Mouse (Mus musculus) brain, embryonic 14.5 days (tissue): ENCODE results near the gene Sncg. TPM values are rescaled to one million over a fixed set of nuclear protein-coding genes. Genes with fewer than 3 reads are reported as not detected.
A peak's percentile ranks its signal among the peaks of the same experiment; 100 is the strongest.
"Not testable (repeated sequence)": the region's sequence is repeated elsewhere in the genome, so short reads cannot be mapped to it uniquely, and the experiment has no call there.

Experiments used
- DNase-seq: peaks from one replicate; pipeline ENCODE4 v3.0.0-alpha.2; 2011; ENCODE audit warnings: low read depth
- CTCF ChIP-seq: fragments of 200-500 bp; IDR thresholded peaks from 2 replicates; pipeline ENCODE4 v1.5.1; 2012; ENCODE audit warnings: inconsistent platforms, mild to moderate bottlenecking, moderate library complexity, borderline replicate concordance; ENCODE audit not compliant: insufficient read depth, insufficient read length; ENCODE audit errors: extremely low read depth
- POLR2A ChIP-seq: fragments of 200-500 bp; IDR thresholded peaks from 2 replicates; pipeline ENCODE4 v1.6.1; 2012; ENCODE audit warnings: mild to moderate bottlenecking, inconsistent platforms, borderline replicate concordance; ENCODE audit not compliant: poor library complexity, insufficient read depth, insufficient read length, severe bottlenecking; ENCODE audit errors: extremely low read depth
- polyA plus RNA-seq: library from polyadenylated mRNA; depleted of rRNA; stranded (reverse); fragments of >200 nt; gene quantifications from 2 replicates; pipeline ENCODE4 v1.2.3, GENCODE M21; 2012

Sncg gene
- polyA plus RNA-seq, 1 experiment, result 103 TPM

DNA sequence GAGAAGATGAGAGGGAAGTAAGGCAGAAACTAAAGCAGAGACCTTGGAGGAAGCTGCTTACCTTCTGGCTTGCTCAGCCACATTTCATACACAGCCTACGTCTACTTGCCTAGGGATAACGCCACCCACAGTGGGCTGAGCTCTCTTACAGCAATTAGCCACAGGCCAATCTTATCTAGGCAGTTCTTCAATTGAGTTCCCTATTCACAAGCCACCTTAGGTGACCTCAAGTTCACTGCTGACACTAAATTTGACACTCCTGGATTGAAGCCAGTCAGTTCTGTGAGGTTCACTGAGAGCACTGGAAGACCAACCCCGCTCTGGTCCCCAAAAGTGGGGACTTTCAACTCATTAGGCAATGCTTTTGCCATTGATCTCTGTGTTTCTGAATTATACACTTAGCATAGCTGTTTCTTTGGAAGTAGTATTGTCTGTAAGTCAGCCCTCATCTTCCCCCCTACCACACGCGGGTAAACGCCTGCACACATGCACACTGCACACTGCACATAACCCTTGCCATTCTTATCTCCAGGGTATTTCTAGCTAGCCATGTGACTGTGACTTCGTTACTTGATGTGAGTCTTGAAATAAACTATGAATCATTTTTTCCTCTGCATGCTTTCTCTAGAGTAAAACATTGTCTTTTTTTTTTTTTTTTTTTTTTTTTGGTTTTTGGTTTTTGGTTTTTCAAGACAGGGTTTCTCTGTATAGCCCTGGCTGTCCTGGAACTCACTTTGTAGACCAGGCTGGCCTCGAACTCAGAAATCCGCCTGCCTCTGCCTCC lies 8.5 kb upstream of the Sncg start:
- TF ChIP-seq CTCF (no peak), POLR2A (no peak)
- no peak for DNase-seq

- no peak for TF ChIP-seq POLR2A
- no peak for TF ChIP-seq CTCF
- DNase-seq, result peak; percentile 49
Observed at GRCm38 (mm10) chr14:34378560-34379331, 4.2 kb upstream of the Sncg start.

GRCm38 (mm10) chr14:34377121-34377520 lies 2.5 kb upstream of the Sncg start:
- TF ChIP-seq POLR2A, result no peak
- no peak for TF ChIP-seq CTCF
- DNase-seq, result no peak

- no peak for DNase-seq
- TF ChIP-seq POLR2A (no peak), CTCF (no peak)
Observed at GRCm38 (mm10) chr14:34375941-34376340, 1.4 kb upstream of the Sncg start.

- TF ChIP-seq POLR2A (no peak), CTCF (no peak)
- DNase-seq, result no peak
Observed at GRCm38 (mm10) chr14:34375415-34375904, 871 bp upstream of the Sncg start, which contains the start of gene Mmrn2. Gene Mmrn2, plus strand, starts transcription at chr14:34375465.

- no peak for DNase-seq
- TF ChIP-seq CTCF (no peak), POLR2A (no peak)
Observed at GRCm38 (mm10) chr14:34373581-34373980, 1.0 kb downstream of the Sncg start.

- TF ChIP-seq POLR2A (no peak), CTCF (peak; percentile 74)
- DNase-seq, result peak; percentile 53
Observed at GRCm38 (mm10) chr14:34372646-34373045, 1.9 kb downstream of the Sncg start.

- no peak for TF ChIP-seq CTCF
Observed at GRCm38 (mm10) chr14:34371763-34372162, 2.8 kb downstream of the Sncg start.

GRCm38 (mm10) chr14:34370921-34371320 lies 3.7 kb downstream of the Sncg start:
- no peak for DNase-seq
- no peak for TF ChIP-seq CTCF
- TF ChIP-seq POLR2A, result no peak

More at GRCm38 (mm10) chr14:34371763-34372162, 2.8 kb downstream of the Sncg start:
- no peak for DNase-seq

DNA sequence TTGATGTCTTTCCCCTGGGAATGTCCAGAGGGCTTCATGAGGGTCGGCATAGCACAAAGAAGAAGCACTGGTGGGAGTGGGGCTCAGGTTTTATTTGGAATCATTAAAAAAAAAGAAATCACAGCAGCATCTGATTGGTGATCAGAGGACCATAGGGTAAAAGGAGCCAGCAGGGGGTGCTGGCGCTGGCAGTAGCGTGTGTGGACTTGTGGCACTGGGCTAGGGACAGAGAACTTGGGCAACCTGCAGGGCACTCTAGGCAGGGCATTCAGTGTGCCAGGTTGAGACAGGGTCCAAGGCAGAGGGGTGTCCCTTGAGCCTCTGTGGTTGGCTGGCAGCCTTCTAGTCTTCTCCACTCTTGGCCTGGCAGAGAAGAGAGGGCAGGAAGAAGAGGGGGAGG lies 4.4 kb downstream of the Sncg start:
- TF ChIP-seq POLR2A, result no peak
- peak; percentile 10; the same call in 1 of the 2 replicates for TF ChIP-seq CTCF
- DNase-seq, result no peak

DNA sequence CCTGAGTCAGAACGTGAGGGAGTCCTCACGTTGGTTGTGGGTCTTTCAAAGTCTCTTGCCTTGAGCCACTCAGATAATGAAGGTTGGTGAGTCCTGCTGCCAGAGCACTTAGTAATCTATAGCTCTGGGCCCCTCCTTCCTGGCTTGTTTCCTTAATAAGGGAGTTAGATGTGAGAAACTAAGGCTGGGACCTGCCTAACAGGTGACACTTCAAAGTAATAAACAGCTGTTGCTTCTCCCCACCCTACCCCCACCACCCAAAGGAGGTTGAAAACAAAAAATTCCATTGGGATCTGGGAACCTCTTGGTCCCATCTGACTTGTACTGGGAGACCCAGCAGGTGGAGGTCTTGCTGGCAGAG lies 9.5 kb downstream of the Sncg start:
- no peak for DNase-seq
- TF ChIP-seq CTCF (no peak), POLR2A (no peak)

DNA sequence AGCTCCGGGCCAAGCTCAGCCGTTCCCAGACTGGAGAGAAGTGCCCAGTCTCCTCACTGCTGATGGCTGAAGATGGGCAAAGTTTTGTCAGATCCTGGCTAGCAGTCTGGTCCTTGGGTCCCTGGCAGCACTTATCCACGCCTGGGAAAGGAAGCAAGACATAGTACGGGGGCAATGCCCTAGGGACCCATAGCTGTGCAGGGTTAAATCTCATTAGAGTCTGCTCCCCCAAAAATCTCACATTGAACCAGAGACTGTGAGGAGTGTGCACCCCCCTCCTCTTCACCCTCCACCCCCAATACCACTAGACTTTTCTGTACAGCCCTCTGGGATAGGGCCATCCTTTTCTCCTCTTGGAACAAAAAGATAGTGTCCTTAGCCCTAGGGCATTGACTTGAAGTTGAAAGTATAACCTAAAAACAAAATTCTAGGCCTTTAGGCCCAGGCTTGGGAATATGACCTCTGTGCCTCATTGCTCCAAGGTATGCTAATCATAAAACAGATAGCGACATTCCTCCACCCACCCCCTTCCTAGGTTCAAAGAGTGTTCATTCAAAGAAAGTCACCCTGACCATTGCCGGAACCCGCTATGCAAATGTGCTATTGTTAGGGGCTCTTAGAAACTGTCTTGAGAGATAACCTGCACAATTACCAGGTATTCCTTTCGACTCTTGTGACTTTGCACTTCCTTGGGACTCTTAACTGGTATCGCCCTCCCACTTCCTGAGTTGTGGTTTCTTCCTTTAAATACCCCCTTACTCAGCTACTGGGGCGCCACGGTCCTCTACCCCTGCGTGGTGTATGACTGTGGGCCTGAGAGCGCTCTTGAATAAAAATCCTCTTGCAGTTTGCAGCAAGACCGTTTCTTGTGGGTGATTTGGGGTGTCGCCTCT lies 10.1 kb downstream of the Sncg start:
- not testable (repeated sequence) for DNase-seq
